Mouse (Mus musculus) kidney, adult 9 months (tissue): ENCODE results near the gene Gcnt1.

ENCODE experiments used
- DNase-seq: peaks from one replicate; pipeline ENCODE4 v3.0.0; 2022

The Gcnt1 gene

GRCm38 (mm10) chr19:17323006-17323688, 49.5 kb downstream of the Gcnt1 start:
- no peak for DNase-seq

- DNase-seq = no peak
Observed at GRCm38 (mm10) chr19:17319770-17320169, 52.9 kb downstream of the Gcnt1 start.

GRCm38 (mm10) chr19:17318733-17319132, 53.9 kb downstream of the Gcnt1 start:
- no peak for DNase-seq

- no peak for DNase-seq
Observed at GRCm38 (mm10) chr19:17316311-17317003, 56.2 kb downstream of the Gcnt1 start.

- no peak for DNase-seq
Observed at GRCm38 (mm10) chr19:17314451-17314850, 58.2 kb downstream of the Gcnt1 start.

- no peak for DNase-seq
Observed at GRCm38 (mm10) chr19:17313766-17314165, 58.9 kb downstream of the Gcnt1 start.

GRCm38 (mm10) chr19:17312671-17313180, 59.9 kb downstream of the Gcnt1 start:
- no peak for DNase-seq

GRCm38 (mm10) chr19:17311501-17311900, 61.1 kb downstream of the Gcnt1 start:
- no peak for DNase-seq

- DNase-seq = no peak
Observed at GRCm38 (mm10) chr19:17311031-17311430, 61.6 kb downstream of the Gcnt1 start.

GRCm38 (mm10) chr19:17296081-17296480, 76.6 kb downstream of the Gcnt1 start:
- no peak for DNase-seq

GRCm38 (mm10) chr19:17295211-17295766, 77.4 kb downstream of the Gcnt1 start:
- DNase-seq = no peak

- peak; percentile 38 for DNase-seq
Observed at GRCm38 (mm10) chr19:17294136-17294535, 78.5 kb downstream of the Gcnt1 start.

- DNase-seq = no peak
Observed at GRCm38 (mm10) chr19:17289526-17289925, 83.1 kb downstream of the Gcnt1 start.

GRCm38 (mm10) chr19:17286004-17286403, 86.6 kb downstream of the Gcnt1 start:
- no peak for DNase-seq

- DNase-seq = peak; percentile 9
Observed at GRCm38 (mm10) chr19:17283317-17283716, 89.3 kb downstream of the Gcnt1 start.

- DNase-seq = no peak
Observed at GRCm38 (mm10) chr19:17278381-17279051, 94.1 kb downstream of the Gcnt1 start.
